Mouse (Mus musculus) retina, postnatal 7 days (tissue): ENCODE results near the gene Leng8.

ENCODE experiments used
- DNase-seq: peaks from one replicate; pipeline ENCODE4 v3.0.0-alpha.2; 2012; ENCODE audit warnings: low read depth, low spot score

The Leng8 gene

DNA sequence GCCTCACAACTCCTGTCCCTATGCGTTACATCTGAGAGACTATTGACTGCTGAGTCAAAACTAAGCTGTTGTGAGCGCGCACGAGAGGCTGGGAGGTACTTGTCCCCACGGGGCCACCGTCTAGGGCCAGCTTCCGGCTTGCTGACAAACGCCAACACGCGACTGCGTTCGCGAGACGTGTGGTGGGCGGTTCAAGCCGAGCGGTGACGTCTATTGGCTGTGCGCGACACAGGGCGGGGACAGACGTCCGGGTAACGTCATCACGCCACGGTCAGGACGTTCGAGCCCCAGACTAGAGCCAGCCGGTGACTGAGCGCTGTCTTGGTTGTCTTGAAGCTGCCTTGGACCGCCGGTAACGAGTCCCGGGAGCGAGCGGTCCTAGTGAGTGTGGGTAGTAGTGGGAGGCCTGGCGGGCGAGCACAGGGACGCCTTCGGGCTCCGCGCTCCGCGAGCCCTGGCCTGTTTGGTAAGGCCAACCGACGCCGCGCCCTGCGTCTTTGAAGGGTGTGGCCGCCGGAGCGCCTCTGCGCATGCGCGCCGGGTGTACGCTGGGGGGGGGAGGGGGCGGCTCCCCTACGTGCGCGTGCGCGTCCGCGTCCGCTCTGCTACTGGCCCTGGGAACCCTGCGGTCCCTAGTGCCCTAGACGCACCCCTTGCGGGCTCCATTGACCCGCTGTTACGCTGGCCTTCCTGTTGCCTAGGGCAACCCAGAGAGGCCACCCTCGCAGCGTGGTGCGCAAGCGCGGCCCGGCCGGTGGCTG is at the start of gene Leng8:
Gene Leng8 (plus strand): TSS at position 269 of the 761 bp plus-strand sequence.
- DNase-seq = peak; percentile 97

DNA sequence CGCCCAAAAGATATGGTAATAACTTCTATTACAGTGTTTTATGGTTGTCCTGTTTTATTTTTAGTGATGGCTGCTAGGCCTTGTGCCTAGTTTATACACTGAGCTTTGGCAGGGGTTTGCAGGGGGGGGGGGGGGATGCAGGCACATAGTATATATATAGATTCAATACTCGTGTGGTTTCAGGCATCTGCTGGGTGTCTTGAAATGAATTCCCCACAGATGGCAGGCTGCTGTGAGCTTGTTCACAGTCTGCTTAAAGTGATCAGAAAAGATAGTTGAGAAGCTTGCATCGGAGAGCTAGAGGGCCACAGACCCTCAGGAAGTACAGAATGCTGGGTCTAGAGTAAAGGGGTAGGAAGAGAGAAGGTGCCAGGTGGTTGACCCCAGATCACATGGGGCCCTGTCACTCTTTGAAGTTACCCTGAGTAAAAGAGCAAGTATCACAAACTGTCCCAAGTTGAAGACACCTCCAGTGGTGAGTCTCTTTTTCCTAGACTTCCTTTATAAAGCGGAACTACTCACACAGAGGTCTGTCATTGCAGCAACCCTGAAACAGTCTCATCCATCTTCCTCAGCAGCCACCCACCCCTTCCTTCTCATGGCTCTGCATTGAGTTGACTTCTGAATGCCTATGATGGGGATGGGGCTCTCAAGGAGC is 49.5 kb upstream of the Leng8 start:
- no peak for DNase-seq

DNA sequence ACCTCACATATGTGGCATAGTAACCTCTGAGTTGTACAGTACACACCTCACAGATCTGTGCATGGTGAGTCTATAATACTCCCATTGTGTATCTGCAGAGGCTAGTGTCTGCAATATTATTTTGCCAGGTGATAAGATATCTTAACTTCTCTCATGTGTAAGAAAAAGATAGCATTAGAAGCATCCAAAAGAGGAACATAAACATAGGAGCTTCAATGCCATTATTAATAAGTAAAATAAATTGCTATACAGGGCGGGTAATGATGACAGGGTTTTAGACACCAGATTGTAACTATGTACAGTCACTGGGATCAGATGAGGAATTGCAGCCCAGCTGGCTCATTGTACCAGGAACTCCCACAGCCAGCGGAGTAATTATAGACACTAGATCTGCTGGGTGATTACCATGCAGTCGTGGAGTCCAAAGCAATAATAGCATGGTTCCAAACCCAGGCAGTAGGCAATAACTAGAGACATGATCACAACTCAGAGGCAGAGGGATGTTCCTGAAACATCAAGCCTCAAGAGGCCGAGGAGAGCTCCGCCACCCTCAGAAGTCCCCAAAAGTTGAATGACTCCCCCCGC is 48.9 kb upstream of the Leng8 start:
- DNase-seq = no peak

DNA sequence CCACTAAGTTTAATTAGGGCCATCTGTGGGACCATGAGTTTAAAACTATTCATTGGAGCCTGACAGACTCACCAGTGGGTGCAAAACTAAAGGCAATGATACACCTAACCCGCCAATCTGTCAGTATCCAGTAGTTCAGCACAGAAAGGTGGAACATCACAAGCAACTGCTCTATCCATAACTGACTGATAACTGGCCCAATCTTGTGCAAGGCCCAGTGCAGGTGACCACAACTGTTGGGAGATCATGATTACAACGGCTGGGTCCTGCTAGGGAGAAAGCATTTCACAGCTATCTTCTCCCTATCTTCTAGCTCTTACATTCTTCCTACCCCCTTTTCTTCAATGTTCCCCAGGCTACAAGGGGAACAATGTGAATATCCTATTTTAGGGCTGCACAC is 48.2 kb upstream of the Leng8 start:
- no peak for DNase-seq

DNA sequence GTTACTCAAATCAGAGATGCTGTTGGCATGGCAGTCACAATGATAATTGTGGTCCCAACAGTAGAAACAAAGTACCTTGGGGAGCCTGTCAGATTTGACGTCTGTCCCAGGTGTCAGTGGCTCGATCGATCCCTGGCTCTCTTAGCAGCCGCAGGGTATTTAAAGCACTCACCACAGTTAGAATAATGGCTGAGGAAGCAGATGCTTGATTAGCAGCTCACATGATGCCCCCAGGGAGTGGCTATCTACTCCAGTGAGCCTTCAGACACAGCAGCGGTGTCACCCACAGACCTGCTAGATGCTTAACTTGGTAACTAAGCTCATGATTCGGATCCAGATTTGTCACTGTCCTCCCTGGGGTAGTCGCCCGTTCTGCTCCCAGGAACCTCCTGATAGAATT is 45.7 kb upstream of the Leng8 start:
- DNase-seq = no peak

DNA sequence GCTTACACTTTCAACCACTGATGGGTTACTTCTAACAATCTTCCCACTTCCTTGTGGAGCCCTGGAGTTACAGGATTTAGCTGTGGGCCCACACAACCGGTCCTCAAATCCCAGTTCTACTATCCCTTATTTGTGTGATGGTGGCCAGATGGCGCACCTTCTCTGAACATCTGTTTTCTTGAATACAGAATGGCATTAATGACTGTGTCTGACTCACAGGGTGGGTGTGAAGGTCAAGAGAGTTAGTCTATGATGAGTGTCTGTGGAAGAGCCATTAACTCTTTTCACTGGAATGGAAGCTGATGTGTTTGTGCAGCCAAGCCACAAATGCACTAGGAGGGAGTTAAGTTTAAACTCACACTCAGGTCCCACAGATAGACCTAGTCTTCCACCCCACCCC is 38.5 kb upstream of the Leng8 start:
- DNase-seq = no peak

DNA sequence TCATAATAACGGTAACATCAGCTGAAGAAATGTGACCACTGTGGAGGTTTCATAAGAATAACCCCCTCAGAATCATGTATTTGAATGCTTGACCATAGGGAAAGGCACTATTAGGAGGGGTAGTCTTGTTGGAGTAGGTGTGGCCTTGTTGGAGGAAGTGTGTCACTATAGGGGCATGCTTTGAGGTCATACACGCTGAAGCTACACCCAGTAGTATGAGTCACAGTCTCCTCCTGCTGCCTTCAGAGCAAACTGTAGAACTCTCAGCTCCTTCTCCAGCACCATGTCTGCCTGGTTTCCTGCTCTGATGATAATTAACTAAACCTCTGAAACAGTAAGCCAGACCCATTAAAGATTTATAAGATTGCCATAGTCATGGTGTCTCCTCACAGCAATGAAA is 38.0 kb upstream of the Leng8 start:
- DNase-seq = no peak

DNA sequence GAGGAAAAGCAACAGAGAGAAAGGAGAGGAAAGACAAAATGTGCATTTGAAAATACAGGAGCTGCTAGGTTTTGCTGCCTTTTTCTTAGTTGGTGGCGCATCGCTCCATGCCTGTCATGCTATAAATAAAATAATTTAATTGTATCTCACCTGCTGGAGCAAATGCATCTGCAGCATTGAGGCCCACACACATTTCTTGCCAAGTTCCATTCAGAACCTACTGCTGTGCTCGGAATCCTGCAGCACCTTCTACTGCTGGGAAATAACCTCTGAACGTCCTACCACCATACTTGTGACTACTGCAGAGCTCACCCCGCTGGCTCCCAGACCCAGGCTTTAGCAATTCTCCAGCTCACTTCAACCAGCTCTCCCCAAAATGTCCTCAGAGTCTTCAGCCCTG is 35.7 kb upstream of the Leng8 start:
- DNase-seq = no peak

DNA sequence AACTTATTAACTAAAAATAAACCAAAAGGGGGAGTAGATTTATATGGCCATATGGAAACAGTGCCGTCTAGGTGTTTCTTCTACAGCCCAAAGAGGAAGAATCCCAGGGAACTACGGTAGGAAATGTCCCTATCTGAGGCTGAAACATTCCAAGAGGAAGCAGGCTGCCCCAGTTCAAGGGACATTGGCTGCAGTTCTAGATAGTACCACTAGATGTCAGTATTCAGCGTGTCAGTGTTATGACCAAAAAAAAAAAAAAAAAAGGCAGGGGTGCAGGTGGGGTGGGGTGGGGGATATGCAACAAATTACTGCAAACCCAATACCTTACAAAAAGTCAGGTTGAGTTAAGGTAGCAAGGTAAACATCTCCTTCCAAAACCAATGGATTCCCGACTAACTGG is 33.4 kb upstream of the Leng8 start:
- peak; percentile 66 for DNase-seq

DNA sequence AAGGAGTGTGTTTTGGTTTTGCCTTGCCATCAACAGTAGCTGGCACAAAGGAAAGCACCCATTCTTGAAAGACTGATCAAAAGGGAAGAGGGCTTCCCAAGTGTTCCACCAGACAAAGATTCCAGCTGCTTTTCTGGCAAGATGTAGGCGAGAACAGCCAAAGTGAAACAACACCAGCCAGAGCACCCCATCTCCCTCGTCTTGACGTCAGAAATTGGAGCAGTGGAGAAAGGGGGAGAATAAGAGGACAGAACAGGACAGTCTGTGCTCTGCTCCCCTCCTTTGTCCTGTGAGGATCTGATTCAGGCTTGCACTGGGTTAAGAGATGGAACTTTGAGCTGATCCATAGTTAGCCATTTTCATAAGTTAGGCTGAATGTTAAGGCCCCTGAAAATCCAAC is 25.1 kb upstream of the Leng8 start:
- DNase-seq = no peak

DNA sequence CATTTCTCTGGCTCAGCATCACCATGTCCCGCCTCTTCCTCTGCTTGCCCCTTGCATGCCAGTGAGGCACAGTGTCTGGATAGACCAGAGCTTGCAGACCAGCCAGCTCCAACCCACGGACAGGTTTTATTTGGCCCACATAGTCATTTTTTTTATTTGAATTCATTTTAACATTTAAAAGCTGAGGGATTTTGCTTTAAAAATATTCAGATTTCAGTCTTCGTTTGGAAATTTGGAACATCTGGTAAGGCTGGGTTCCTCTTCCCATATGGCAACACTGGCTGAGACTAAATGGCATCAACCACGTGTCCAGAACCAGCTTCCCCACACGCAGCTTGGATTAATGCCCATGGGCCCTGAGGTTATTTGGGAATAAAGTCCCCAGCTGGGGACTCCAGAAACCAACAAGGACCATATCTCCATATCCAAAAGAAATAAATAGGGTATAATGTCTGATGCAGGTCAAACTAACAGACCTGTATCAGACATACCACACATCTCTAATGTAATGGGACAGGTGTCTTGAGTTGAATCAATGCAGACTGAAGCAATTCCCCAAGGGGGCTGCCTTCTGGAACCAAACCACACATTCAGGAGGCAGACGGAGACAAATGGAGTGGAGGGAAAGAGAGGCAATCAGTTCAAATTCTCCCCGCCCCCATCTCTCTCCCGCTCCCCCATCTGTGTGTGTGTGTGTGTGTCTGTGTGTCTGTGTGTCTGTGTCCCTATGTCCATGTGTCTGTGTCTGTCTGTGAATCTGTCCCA is 19.6 kb upstream of the Leng8 start:
- DNase-seq = no peak

DNA sequence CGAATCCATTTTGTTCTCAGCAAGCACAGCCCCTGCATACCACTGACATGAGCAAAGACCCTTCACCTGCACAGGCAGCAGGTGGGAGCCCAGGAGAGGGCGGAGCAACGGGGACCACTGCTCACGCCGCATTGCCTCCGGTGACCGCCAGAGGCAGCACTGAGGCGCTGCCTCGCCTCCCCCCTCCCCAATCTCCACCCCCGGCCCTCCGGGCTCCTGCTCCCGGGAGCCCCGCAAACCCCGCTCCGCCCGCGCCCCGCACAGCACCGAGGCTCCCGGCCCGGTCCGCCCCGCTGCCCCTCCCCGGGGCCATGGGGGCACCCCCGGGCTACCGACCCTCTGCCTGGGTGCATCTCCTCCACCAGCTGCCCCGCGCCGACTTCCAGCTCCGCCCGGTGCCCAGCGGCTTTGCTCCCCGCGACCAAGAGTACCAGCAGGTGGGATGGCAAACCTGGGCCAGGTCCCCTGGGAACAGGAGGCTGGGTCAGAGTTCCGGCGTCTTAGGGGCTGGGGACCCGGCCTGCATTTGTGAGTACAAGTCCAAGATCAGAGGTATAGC is 17.4 kb upstream of the Leng8 start, which contains the start of gene Ttyh1:
Gene Ttyh1 (plus strand): TSS at position 65 of the 559 bp plus-strand sequence.
- no peak for DNase-seq

DNA sequence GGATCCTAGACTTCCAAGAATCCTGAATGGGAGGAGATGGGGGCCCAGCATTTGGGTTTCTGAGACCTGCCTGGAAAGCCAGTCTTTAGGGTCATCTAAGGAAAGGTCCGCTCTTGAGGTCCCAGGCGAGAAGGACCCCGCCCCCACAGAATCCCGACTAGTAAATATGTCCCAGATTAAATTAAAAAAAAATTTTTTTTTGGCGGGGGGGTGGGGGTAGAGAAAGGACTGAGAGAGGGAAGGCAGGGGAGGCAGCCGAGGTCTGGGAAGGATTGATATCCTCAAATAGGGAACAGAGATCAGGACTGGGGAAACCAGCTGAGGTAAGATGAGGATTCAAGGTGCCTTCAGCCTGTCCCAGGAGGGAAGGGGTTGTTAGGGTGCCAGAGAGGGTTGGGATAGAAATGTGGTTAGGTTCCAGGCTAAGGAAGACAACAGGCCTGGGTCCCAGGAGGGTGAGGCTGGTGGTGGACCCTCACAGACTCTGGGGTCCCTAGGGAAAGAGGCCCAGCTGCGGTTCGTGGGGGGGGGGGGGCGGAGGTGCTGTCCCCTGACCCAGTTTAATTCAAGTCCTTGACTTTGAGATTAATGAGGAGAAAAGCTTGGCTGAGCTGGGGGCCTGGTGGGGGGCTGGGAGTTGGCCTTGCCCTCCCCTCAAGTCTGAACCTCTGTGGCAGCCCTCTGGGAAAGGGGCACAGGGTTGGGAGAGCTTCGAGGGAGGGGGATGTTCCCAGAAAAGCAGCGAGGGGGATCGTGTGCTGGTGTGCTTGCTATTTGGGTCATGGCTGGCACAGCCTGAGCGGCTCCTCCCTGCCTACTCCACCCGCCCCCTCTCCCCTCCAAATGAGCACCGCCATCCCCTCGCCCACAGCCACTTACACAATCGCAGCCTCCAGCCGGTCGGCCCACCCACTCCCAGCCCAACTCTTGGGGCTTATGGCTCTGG is 16.6 kb upstream of the Leng8 start:
- no peak for DNase-seq

DNA sequence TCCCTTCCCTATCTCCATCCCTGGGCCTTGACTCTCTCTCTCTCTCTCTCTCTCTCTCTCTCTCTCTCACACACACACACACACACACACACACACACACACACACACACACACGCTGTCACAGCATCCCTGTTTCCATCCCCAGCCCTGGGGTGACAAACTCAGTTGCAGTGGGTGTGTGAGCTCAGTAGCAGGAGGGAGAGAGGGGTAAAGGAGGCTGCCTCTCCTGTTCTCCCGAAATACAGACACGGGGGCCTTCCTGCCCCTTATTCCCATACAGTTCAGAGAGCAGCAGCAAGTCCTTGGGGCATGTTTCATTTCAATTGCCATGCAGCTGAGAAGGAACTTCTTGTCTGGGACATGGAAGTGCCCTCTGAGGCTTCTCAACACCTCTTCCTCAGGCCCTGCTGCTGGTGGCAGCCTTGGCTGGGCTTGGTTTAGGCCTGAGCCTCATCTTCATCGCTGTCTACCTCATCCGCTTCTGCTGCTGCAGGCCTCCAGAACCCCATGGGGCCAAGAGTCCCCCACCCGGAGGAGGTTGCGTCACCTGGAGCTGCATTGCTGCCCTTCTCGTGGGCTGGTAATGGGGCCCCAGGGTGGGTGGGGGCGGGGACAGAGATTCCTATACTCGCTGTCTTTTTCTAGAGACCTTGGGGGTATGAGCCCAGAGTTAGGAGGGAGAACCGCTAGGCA is 14.6 kb upstream of the Leng8 start:
- DNase-seq = no peak

DNA sequence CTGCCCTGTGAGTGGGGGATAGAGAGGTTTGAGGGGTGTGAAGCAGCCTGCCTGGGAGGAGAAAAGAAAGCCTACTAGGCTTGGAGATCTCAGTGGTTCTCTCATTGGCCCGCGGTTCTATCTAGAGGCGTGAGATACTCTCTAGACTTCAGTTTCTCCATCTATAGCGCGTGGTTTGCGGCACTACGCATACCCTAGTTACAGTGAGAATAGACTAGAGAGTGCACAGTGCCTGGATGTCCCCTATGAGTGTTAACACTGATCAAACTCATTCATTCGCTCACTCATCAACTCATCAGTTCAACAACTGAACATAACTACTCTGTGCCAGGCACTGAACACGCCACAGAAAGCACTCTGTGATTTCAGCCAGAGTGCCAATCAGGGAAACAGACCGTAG is 14.1 kb upstream of the Leng8 start:
- no peak for DNase-seq

DNA sequence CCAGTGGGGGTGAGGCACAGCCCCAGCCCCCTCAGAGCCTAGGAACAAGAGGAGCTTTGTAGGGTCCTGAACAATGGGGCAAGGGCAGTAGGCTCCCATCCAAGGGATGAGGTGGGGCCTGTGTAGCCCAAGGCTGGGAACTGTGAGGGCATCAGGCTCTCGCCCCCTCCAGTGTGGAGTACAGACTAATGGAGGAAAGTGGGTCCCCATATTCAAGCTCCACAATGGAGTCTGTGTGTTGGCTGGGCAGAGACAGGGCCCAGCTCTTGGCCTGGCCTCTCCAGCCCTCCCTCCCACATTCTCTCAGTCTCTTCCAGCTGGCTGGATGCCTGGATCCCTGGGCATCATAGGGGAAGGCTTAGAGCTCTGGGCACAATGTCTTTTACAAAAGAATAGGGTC is 13.1 kb upstream of the Leng8 start:
- DNase-seq = no peak

DNA sequence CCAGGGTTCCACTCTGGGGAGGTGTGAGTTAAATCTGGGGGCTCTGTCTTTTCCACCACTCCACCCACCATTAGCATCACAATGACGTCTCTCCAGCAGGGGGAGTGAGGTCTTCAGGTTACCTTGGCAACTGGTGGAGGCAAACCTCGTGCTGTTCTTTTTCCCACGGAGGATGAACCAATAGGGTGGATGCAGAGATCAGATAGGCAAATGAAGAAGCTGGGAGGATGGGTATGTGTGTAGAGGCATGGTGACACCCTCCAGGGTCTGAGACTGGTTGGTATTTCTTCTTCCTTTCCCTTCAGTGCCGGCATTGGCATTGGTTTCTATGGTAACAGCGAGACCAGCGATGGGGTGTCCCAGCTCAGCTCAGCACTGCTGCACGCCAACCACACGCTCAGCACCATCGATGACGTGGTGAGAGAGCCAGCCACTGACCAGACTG is 12.5 kb upstream of the Leng8 start:
- no peak for DNase-seq

DNA sequence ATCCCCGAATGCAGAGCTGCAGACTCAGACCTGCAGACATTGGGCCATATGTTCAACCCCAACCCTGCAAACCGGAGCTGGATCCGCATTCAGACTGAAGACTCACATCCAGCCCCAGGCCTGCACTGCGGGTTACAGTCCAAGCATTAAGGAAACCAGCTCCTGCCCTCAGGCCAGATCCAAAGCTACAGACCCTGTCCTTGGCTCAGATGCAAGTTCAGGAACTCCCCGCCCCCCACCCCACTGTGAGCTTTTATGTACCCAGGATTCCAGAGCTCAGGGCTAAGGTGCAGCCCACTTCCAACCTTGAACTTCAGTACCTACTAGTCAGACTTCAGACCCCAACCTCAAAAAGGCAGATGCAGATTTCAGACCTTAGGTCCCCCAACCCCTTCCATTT is 12.0 kb upstream of the Leng8 start:
- DNase-seq = no peak

DNA sequence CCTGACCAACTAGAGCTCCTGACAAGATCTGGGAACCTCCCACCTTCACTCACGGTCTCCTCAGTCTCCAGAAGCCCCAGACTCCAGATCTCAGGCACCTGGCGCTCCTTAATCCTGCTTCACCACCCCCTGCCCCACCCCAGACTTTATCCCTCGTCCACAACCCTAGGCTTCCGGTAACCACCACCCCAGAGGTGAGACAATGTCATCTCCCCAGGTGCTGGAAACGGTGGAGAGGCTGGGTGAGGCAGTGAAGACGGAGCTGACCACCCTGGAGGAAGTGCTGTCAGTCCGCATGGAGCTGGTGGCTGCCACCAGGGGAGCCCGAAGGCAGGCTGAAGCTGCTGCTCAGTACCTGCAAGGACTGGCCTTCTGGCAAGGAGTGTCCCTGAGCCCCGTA is 11.5 kb upstream of the Leng8 start:
- no peak for DNase-seq
